Mouse (Mus musculus) gastrocnemius, postnatal 10 days (tissue): Measurements from ENCODE around the gene Nipbl. TPM values are rescaled to one million over a fixed set of nuclear protein-coding genes. Genes with fewer than 3 reads are reported as not detected.
"Not testable (repeated sequence)": the region's sequence is repeated elsewhere in the genome, so short reads cannot be mapped to it uniquely, and the experiment has no call there.

ENCODE experiments used
- DNase-seq: peaks from one replicate; pipeline ENCODE4 v3.0.0; 2021; ENCODE audit warnings: mixed read lengths
- long read RNA-seq, 2 experiments: library from polyadenylated mRNA; stranded (forward); transcript quantifications; one replicate each; pipeline ENCODE4 v2.0.0; 2021
- total RNA-seq, 2 experiments: library from RNA; stranded (reverse); gene quantifications; 2 replicates each; pipeline ENCODE4 v1.2.3; 2021

The Nipbl gene
- 10 to 100 TPM; 27.1 to 32.0 TPM for total RNA-seq
- long read RNA-seq, experiment 1, partial matches to known transcripts: 5 of 6 reads
- long read RNA-seq, experiment 1, other reads (novel, unspliced or antisense): 1 of 6 reads
- long read RNA-seq, experiment 2, partial matches to known transcripts: 2 of 4 reads
- long read RNA-seq, experiment 2, other reads (novel, unspliced or antisense): 2 of 4 reads

DNA sequence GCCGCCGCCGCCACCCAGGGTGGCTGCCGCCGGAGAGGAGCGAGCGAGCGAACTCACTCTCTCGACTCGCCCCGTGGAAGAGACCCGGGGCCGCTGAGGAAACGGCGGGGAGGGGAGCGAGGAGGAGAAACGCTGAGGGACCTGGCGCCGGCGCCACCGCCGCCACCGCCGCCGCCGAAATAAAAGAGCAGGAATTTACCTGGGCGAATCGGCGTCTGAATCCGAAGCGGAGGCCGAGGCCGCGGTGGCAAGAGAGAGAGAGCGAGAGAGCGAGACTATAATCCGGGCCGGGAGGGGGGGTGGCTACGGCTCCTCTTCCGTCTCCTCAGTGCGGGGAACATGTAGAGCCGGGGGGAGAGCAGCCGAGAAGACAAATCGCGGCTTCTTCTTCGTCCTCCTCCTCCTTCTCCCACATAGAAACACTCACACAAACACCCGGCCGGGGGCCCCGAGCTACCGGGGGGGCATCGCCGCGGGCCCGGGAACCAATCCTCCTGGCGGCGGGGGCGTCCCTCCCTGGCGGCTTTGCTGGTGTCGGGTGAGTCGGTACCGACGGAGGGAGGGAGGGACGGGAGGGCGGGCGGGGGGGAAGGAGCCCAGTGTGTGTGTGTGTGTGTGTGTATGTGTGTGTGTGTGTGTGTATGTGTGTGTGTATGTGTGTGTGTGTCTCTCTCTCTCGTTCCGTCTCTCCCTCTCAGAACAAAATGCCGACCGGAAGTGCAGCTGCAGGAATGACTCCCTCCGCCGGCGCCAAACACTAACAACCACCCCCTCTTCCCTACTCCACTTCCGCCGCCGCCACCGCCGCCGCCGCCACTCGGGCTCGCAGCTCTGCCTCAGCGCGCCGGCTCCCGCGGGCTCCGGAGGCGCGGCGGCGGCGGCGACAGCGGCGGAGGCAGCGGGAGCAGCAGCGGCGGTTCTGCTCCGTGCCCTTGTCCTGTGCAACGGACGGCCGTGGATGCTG is at the start of gene Nipbl:
Gene Nipbl, minus strand, starts transcription at position 538 of the 964 bp plus-strand sequence.
- peak; percentile 91 for DNase-seq

DNA sequence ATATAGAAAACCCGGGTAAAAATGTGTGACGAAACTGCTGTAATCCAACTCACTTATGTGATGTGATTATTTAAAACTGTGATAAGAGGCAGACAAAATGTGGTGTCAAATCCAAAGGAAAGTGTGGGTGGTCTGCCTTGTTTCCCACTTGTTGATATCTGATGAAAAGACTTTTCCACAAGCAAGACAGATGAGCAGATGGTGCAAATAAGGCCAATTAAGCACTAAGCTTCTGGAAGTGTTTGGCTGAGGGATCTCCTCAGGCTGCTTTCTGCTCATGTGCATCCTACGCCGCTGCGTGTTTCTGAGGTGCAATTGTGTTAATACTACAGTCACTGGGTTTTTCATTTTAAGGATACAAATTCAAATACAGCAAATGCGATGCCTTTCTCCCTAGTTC is 41.0 kb upstream of the Nipbl start:
- DNase-seq: no peak

DNA sequence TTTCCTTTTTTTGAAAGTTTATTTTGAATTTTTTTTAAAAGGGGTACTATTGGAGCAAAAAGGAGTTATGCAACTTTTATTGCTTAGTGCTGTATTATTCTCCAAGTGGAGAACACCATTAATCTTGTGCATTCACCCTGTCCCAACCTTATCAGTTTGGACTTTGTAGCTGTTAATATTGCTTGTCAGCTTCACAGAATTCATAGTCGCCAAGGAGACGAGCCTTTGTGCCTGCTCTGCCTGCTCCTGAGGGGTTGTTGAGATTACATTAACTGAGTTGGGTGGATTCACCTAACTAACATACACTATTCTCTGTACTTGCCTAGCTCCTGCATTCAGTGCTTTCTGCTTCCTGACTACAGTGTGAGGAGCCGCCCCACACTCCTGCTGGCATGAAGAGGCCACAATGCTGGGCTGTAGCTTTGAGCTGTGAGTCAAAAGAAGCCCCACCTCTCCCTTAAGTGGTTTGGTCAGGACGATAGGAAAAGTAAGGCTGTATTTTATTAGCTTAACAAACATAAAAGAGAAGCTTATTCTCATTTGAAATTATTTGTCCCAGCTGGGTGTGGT is 24.8 kb upstream of the Nipbl start:
- no peak for DNase-seq

DNA sequence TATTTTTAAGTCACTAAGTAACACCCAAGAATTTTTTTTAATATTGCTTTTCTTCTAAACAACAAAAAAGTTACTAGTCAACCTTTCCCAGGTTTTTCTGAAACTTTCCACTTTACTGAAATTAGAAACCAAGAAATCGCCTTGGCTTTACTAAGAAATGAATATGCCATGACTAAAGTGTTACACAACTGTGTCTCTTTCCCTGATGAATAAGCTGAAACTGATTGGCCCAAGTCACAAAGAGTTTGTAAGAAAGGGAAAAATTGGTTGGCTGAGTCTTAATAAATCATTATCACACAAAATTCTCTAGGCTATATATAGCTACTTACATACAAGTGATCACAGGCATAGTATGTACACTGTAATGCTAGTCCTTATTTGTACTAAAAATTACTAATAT is 19.3 kb upstream of the Nipbl start:
- DNase-seq: no peak

DNA sequence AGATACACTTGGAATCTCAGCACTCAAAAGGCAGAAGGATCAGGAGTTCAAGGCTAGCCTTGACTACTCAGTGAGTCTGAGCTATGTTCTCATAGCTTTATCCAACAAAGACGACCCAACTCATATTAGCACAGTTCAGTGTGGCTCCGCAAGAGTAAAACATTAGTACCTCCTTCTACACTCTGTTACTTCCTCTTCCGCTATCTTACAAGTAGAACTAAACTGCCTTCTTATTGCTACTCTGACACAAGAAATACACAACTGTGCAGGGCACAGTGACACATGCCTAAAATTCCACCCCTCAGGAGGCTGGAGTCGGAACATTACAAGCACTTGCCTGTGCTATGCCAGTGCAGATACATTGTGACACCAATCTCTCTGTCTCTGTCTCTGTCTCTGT is 18.5 kb upstream of the Nipbl start:
- no peak for DNase-seq

DNA sequence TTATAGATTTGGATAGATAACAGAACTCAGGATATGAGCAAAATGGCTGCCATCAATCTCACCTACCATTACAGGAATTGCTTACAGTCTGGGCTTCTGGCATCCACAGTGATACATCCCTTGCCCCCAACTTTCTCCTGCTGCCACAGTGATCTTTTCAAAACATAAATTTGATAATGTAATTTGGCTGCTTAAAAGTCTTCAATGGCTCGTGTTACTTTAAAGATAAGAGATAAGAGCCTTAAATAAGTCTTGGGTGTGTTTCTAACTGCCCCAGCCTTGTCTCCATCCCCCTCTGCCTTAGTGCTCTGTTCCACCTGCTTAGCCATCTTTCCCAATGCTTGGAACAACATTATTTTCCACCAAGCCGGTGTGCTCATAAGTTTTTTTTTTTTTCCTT is 16.6 kb upstream of the Nipbl start:
- DNase-seq: no peak

DNA sequence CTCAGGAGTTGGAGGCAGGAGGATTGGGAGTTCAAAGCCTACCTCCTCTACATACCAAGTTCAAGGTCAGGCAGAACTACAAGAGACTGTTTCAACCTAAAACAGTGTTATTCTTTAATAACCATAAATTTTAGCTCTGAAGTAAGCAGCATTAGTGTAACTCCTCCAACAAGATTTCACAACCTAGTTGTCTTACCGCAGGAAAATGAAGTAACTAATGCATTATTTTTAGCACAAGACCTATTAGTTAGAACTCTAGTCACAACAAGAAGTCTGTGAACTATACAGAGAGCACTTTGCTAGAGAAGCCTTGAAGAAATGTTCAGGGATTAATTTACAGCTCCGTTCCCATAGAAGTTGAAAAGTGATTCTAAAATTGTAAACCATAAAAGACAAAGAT is 15.7 kb upstream of the Nipbl start:
- DNase-seq: no peak

DNA sequence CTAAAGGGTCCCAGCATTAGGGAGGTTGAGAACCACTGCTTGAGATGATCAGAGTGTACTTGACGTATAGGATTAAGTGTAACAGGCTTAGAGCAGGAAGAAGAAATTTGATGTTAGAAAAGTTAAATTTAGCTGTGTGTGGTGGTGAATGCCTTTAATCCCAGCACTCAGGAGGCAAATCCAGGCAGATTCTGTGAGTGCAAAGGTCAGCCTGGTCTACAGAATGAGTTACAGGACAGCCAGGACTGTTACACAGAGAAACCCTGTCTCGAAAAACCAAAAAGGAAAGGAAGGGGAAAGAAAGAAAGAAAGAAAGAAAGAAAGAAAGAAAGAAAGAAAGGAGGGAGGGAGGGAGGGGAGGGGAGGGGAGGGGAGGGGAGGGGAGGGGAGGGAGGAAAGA is 12.0 kb upstream of the Nipbl start:
- DNase-seq: not testable (repeated sequence)

DNA sequence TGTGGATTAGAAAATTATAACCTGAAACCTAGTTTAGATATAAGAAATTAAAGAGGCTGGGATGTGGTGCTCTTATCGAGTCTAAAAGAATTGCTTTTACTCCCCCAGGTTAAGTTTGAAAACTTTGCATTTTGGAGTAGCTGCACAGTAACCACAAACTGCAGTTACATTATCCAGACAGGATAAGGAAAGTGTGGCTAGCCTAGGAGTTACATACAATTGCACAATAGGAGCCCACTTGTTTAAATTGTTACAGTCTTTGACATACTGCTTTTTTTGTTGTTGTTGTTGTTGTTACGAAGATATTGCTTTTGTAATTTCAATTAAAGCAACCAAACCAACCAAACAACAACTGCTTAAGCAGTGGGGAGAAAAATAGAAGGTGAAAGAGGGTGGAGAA is 11.2 kb upstream of the Nipbl start:
- no peak for DNase-seq

DNA sequence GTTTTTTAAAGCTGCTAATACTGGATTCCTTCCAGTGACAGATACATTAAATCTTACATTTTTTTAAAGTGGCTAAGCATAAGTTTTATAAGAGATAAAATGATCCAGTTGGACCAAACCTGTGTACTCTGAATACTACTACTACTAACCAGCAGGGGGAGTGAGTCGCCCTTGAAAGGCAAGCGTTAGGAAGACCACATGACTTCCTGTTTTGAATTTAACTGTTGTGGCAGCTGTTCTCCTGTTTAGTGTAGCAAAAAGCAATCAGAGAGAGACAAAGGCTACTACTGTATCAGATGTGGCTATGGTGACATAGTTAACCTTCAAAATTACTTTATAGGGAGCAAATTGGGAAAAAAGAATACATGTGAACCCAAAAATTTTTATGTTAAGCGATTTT is 6.8 kb upstream of the Nipbl start:
- DNase-seq: no peak

DNA sequence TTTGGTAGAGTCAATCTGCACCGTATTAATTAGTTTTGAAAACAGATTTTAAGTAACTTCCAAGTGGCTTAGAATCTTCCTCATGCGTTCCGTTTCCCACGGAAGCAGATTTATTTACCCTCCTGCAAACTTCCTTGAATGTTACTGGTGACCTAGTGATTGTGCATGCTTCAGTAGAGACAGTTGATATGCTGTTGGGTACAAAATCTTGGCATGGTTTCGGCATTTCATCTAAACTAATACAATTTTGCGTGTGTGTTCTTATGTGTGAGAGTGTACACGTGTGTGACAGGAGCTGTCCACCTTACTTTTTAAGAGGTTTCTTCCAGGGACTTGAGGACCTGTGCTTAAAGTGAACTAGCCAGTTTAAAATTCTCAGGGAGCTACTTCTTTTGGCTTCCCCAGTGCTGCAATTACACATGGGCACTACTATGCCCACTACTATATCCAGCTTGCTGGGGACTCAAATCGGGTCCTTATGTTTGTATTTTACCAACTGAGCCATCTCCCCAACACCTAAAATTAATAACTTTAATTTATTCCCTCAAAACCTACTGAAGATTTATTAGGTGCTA is 3.0 kb upstream of the Nipbl start:
- DNase-seq: no peak

DNA sequence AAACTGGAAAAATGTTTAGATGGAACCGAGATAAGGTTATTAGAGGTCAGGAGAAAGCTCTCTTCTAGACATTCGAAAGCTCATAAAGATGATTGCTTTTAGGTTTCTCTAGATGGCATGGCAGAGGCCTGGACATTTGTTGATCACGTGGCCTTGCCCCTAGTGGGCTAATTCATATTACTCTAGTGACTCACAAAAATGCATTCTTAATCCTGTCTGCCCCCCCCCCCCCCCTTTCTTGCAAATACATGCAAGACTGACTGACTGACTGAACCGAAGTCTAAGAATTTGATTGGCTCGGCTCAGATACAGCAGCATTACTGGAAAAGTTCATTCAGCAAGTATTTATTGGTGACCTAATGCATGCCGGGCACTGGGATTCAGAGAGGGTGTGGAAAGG is 2.2 kb upstream of the Nipbl start:
- no peak for DNase-seq

DNA sequence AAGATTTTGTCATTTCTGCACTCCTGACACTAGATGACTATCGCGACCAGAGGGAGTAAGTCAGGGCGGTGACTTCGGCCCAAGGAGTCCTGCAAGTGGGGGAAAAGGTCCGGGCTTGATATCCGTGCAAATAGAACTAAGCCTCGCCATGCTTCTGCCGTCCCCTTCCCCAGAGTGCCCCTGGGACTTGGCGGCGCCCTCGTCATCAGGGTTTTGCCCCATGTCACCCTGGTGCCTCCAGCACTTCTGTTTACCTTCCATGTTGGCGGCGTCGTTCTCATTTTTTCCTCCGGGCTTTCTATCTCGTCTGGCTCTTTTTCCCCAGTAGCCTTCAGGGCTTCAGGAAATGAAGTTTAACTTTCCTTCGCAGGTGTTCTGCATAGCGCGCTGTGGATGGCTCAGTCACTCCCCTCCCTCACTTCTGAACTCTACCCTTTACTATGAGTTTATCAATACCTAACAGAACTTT is 1.7 kb upstream of the Nipbl start:
- peak; percentile 16 for DNase-seq

DNA sequence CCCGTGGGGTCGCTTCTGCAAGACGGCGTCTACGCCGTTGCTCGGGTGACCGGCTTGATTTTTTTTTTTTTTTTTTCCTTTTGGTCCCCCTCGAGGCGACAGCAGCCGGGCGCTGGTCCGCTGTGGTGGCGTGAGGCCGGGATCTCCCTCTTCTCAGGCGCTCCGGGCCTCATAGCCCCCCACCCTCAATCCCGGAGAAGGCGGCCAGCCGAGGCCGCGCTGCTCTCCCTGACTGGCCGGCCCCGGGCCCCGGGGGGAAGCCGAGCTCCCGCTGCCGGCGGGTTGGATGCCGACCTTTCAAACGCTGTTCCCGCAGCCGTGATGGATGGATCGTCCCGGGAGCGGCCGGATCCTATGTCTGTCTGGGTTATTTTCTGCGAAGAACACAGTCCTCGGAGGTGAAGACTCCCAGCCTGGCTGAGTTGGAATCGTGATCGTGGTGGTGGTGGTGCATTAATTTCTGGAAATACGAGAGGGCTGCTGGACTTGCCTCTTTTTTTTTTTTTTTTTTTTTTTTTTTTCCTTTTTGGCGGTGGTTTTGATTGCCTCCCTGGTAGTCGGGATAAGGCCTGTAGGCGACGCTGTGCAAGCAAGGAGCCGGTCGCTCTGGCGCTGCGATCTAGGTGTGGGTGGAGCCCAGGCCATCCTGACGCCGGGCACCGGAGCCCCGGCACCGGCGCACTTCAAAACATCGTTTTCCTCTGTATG is 781 bp upstream of the Nipbl start:
- DNase-seq: peak; percentile 78

DNA sequence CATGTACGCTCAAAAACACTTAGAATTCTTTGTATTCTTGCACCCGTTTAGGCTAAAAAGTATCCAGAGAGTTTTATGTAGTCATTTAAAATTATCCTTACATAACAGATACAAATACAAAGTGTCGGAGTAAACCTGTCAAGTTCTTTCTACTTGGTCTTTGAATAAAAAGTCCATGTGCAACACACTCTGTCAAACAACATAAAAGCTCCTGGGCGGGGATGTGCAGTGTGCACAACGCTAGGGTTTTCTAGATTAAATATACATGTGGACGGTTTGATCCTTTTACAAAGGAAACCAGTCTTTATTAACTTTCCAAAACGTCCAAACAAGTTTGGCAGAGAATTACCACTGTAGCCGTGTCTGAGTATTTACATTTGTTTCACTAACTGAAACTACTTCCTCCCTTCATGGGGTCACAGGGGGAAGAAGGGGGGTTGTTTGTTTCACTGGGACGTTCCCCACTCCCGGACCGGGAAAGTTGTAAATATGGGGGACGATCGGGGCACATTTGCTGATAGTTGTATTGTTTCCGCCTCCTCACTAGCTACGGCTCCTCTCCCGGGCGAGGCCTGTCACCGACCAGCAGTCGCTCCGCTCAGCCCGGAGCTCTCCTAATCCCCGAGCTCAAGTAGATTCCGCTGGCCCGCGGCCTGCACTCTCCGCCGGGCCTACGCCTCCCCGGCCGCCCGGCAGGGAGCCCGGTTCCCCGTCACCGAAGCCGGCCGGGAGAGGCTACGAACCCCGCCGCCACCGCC is 916 bp downstream of the Nipbl start:
- DNase-seq: peak; percentile 72

DNA sequence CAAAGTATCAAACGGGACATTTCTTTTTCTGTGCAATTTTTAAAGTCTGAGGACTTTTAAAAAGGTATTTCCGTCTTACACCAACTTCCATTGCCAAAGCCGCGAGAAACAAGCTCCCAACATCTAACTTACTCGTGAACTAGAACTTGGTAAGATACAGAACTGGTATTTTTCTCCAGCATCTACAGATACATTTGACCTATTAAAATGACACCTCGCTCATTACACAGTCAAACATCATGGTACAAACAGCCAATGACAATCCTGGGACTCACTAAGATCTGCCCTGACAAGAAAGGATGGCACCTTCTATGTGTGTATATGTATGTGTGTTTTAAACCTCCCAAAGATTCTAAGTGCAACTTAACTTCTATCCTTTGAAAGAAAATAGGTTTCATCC is 1.5 kb downstream of the Nipbl start:
- no peak for DNase-seq

DNA sequence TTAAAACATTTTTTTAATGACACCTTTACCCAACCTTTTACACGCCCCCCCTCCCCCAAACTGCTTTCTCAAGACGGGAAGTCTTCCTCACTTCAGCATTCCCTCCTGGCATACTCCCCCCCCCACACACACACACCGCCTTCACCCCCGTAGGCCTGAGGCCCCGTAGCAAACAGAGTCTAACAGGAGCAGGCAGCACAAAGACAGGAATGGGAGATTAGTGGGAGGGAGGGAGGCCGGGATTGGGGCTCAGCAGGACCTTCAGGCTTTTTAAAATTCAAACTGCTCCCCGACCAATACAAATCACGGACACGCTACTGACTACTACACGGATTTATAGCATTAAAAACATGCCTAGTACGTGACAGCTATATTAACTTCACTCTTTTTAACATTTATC is 2.1 kb downstream of the Nipbl start:
- DNase-seq: no peak

DNA sequence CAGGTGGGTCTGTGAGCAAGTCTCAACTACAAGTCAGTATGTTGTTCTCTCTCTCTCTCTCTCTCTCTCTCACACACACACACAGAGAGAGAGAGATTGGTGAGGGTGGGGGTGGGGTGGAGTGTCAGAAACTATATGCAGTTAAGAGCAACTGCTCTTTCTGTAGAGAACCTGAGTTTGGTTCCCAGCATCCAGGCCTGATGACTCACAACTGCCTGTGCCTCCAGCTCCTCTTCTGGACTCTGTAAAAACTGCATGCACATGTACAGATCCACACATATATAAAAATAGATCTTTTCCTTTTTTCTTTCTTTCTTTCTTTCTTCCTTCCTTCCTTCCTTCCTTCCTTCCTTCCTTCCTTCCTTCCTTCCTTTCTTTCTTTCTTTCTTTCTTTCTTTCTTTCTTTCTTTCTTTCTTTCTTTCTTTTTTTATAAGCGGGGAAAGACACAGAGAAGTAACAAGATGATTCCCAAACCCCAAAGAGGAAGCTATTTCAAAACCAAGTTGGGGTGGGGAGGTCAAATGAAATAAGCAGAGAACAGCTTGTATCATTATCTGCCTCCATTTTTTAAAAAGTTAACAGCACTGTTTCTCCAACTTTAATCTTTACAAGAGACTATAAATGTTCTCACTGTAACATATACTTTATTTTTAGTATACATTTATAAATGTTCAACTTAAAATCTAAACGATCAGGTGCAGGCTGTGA is 10.9 kb downstream of the Nipbl start:
- no peak for DNase-seq

DNA sequence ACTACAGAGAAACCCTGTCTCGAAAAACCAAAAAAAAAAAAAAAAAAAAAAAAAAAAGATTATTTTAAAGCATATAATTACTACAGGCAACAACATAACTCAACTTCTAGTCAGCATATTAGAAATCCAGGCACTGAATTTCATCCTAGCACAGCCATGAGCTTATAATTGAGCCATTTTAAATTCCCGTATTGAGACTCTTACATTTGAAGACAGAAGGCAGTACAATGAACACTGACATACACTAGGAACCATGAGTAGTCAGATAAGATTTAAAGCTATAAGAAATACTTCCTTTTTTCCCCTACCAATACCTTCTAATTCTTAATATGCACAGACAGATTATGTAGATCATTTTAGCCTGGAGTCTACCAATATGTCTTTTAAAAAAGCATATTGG is 11.7 kb downstream of the Nipbl start:
- no peak for DNase-seq

DNA sequence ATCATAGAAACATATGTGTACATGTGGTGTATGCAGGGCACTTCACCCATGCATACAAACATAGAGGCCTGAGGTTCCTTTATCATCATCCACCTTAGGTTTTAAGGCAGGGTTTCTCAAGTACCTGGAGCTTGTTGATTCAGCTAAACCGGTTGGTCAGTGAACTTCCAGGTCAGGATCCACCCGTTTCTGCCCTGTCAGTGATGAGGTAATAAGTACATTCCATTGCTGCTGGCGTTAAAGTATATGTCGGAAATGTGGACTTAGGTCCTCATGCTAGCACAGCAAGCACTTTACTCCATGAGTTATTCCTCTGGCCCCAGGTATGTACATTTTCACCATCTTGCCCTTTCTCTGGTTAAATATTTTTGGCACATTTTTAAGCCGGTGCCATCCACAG is 14.8 kb downstream of the Nipbl start:
- DNase-seq: no peak

DNA sequence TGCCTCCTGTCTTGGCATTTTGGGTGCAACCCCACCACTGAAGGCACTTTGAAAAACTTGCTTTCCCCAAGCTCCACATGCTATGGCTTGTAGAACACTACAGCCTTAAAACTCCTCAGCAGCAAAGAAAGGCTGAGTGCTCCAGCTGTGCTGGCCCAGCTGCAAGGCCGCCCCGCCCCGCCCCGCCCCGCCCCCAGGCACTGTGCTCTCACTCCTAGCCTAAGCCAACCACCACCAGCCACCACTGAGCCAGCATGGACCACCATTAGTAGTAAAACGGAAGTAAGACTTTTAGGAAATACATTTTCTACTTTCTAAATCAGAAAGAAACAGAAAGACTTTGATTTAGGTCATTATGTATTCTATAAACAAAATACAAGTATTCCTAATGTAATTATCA is 23.4 kb downstream of the Nipbl start:
- DNase-seq: no peak
